Mouse (Mus musculus): ENCODE results near the gene Fan1.
A peak's percentile ranks its signal among the peaks of the same experiment; 100 is the strongest.

Gene Fan1

DNA sequence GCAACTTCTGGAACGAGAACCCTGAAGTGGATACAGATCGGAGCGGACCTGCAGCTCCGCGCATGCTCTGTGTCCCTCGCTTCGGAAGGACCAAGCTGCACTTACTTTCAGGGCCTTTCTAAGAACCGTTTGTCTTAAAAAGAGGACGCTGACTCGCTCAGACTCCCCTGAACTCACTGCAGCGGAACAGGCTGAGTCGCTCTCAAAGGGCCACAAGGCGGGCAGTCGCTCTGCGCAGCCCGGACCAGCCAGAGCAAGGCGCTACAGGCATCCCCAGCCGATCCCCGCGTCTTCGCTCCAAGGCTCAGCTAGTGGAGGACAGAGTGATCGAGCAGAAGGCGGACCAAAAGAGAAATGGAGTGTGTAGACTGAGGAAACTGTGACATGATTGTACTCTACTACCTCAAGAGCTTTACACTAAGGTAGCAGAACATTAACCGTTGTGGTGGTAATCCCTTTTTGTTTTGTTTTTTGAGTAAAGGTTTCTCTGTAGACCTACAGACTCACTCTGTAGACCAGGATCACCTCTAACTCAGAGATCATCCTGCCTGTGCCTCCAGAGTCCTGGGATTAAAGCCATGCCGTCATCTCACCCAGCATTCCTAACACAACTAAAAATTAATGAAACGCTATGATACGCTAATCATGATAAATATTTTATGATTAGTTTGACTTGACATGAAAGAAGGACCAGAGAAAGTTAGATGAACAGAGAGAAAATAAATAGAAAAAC is at the start of gene Fan1:
TSS of gene Fan1 (minus strand) at position 266 of the 733 bp plus-strand sequence.
- ATAC-seq (ENCODE audit: low TSS enrichment), result peak; percentile 97

DNA sequence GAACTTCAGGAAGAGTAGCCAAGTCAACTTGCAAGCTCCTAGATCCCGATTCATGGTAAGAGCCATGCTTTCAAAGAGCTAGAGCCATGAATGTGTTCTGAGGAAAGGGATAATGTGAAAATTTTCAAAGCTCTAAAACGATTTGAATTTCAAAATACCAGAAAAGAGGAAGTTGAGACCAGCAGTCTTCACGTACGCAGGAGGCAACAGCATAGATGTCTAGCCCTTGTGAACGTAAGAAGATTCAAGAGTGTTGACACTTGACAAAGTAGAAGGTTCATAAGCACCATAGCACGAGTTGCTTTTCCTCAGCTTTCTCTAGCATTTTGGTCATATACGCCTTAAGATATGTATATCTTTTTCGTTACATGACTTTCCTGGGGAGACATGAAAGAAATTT is 30.1 kb upstream of the Fan1 start:
- no peak for ATAC-seq (ENCODE audit: low TSS enrichment)

DNA sequence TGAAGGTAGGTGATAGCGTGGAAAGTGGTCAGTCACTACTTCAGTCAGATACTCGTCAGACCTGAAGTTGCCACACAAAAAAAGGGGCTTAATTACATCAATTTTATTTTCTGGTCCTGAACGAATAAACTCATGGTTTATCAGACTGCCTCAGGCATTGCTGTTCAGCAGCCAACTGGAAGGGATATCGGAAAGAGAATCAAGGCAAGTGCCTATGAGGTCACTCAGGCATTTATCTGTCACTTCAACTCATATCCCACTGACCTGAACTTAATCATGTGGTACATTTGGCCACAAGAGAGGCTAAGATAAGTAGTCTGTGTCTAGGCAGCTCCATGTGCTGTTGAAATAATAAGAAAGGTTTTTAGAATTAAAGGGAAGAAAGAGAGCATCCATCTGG is 28.6 kb upstream of the Fan1 start:
- no peak for ATAC-seq (ENCODE audit: low TSS enrichment)

DNA sequence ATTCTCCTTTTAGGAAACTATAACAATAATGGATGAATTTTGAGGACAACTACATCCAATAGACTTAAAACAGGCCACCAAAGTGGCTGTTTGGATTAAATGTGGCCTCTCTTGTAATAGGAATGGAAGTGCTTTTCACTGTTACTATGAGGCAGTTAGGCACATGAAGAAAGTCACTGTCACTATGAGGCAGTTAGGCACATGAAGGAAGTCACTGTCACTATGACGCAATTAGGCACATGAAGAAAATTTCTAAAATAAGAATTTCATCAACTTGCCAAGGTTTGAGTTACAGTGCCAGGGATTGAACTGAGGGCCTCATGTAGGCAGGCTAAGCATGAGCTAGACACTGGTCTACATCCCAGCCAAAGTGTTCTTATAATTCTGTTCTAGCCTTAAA is 26.8 kb upstream of the Fan1 start:
- ATAC-seq (ENCODE audit: low TSS enrichment), result no peak

DNA sequence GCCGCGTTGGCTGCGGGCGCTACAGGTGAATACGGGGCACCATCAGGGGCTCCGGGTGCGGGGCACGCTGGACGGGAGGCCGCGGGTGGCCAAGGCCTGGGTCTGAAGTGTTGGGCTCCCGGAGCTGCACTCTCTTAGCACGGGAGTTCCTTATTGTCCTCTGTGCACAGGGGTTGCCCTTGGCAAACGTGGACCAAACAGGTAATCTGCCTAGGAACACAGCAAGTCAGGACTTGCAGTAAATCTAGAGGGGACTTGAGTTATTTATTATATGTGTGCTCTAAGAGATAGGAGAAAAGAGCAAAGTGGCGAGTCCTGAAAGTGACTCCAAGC is 18.9 kb upstream of the Fan1 start:
- no peak; the same call in 1 of the 2 replicates for ATAC-seq (ENCODE audit: low TSS enrichment)

DNA sequence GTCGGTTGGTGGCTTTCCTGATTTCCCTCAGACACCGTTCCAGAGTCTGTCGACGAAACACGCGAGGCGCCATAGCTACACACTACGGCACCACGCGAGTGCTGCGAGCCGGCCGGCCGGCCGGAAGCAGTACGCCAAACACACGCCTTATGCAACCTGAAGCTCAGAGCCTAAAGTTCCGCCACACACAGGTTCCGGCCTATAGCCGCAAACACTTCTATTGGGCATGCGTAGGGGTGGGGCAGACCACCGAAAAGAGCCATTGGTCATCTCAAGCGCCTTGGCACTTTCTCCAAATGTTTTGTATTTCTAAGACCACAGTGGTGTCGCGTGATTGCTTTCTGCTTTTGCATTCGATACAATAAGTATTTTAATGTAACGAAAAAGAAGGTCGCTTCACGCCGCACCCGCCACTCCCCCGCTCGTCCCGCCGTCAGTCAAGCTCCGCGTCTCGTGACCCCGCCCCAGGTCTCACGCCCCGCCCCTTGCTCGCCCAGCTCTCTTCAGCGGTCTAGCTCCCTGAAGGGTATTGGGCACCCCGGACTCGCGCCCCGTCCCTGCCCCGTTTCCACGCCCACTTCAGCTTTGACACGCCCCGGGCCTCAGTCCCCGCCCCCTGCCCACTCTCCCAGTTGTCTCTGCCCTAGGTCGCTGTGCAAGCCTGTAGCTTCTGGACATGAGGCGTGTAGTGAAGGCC is 18.4 kb upstream of the Fan1 start, which contains the start of the genes Mphosph10 and Mcee:
TSS of gene Mphosph10 (minus strand) at position 147 of the 697 bp plus-strand sequence.
TSS of gene Mcee (plus strand) at position 486 of the 697 bp plus-strand sequence.
- peak; percentile 95 for ATAC-seq (ENCODE audit: low TSS enrichment)

DNA sequence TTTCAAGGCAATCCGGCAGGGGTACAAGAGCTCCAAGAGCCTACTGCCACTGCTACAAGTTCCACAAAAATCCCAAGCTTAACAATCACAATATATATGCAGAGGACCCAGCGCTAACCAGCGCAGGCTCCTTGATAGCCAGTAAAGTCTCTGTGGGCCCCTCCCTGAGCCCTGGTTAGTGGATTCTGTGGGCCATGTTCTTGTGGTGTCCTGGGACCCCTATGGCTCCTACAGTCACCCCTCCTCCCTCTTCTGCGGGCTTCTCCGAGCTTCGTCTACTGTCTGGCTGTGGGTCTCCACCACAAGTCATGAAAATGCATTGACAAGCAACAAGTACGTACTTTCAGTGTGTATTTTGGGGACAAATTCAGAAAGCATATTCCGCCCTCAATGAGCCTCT is 17.6 kb upstream of the Fan1 start:
- no peak for ATAC-seq (ENCODE audit: low TSS enrichment)

DNA sequence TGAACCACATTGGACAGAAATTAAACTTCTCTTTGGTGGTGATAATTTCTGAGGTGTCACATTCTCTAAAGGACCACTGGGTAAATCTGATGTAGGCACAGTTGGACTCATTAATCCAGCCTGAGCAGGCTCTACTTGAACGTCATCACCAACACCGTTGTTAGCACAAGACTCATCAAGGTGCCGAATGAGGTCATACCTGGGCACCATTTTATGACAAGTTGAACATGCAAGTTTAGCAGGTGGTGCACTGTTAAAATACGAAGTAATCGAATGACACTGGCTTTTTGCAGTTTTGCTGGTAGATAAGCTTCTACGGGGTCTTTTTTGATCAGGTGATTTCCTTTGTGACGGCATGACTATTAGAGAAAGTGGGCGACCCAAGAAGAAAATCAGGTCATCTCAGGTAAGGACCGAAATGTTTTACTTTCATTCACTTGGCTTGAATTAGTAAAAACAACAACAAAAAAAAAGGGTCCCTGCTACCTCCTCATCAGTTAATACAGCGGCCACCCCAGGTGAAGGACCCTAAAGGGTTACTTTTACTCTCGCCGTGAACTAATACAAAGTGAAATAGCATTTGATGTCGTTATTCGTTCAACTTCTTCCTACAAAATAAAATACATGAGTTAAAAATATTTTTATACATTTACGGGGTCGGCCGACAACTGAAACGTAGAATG is 607 bp downstream of the Fan1 start:
- ATAC-seq (ENCODE audit: low TSS enrichment), result no peak

DNA sequence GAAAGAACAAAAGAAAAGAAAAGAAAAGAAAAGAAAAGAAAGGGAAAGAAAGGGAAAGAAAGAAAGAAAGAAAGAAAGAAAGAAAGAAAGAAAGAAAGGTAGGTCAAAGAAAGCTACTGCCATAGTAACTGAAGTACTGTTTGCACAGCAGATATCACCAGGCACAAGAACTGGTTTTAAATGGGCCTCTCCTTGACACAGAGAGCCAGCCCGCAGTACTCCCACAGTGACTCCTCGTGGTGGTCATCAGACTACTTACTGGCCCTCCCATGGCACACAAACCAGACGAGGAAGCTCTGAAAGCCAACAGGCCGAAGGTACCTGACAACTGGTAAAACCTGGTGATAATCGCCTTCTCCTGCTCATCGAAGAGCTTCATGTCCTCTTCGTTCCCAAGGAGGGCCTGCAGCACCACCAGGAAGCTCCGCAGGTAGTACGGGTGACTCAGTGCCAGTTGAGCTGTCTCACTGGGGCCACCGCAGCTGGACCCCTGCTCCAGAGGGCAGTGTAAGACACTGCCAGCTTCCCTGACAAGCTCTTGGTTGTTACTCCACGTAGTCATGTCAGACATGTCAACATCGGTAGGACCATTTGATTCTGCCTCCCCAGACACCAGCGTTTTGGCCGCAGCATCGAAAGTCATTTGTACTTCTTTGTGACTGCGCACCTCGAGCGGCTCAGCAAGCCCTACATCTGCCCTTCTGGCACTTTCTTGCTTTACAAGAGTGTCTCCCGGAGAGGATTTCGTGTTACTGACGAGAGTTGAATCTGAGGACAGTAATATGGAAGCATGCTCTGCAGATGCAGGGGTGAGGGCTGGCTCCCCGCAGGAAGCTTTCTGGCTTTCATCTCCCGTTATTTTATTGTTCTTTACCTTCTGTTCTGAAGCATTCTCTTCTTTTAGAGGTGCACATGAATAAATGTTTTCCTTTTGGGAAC is 1.7 kb downstream of the Fan1 start:
- ATAC-seq (ENCODE audit: low TSS enrichment), result no peak

DNA sequence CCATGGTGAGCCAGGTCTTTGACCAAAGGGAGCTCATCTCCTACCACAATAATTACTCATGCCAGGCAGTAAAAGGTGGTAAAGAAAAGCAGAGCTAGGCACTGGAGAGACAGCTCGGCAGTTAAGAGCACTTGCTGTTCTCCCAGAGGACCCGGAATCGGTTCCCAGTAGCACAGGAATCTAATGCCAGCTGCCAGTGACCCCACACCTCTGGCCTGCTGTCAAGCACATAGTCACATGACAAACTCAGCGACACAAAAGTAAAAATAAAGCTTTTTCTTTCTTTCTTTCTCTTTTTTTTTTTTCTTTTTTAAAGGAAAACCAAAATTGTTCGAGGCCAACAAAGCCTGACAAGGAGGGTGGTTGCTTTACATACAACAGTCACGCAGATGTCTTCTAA is 4.1 kb downstream of the Fan1 start:
- ATAC-seq (ENCODE audit: low TSS enrichment), result no peak

DNA sequence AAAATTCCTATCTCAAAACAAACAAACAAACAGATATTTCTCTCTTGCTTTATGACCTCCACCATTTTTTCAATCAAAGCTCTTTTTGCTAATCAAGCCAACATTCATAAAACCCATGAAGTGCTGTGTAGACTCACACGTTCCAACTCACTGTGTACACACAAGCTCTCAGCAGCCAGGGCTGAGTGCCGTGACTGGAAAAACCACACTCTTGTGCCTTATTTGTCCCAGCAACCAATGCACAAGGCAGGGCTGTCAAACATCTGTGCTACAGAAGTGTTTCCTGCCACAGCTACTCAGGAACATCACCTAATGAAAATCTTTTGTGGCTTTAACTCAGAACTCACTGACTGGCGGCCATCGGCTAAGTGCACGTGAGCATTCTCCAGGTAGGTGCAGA is 8.0 kb downstream of the Fan1 start:
- no peak for ATAC-seq (ENCODE audit: low TSS enrichment)

DNA sequence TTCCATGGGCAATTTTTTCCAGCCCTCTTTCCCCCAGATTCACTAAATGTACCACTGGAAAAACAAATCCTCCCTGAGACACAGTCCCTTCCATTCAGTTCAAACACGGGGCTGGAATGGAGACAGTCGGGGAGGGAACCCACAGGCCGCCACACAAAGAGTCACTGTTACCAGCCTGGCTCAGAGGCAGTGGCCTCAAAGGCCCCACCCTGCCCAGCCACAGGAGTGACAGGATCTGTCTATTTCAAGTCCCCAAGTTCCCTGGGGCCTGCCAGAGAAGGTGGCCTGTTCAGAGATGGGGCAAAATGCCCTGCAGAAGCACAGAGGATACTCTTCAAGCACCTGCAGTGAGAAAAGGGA is 13.3 kb downstream of the Fan1 start:
- ATAC-seq (ENCODE audit: low TSS enrichment), result peak; percentile 84

DNA sequence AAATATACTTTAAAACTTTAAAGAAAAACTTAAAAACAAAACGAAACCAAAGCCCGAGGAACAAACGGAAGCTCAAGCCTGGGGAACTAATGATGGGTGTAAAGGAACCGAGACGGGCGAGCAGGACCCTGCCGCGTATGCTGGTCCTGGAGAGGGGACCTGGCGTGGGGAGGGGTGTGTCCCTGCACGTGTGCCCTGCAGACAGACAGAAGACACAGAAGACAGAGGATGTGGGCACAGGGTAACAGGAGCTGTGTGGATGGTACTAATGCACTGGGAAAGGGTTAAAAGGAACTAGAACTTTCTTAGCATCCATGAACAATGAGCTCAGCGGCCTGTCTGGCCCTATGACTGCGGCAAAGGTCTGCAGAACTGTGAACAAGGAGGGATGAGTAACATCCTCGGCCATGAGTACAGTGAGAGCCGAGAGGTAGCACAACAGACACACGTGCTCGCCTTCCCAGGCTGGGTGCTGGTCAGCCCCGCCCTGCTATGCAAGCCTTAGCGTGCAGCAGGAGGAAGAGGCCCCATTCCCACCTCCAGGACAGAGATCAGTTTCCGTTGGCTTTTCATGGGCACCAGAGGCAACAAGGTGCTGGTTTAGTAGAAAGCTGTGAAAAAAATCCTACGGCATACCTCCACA is 13.8 kb downstream of the Fan1 start:
- 0 out of 2 replicates have a peak, but pooled peaks have one; percentile 17 for ATAC-seq (ENCODE audit: low TSS enrichment)

DNA sequence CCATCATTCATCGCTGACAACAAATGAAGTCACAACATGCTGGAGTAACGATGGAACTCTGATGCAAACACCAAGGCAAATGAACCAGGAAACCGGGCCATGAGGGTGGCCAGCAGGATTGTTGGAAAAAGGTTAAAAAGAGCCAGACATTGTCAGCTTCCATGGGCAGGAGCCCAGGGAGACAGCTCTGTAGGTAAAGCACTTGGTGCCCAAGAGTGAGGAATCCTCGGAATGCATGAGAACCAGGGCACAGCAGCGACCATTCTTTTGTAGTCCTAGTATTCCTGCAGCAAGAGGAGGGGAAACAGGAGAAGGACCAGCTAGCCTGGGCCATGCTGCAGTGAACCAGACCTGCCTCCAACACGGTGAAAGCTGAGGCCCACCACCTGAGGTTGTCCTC is 15.2 kb downstream of the Fan1 start:
- ATAC-seq (ENCODE audit: low TSS enrichment), result no peak

DNA sequence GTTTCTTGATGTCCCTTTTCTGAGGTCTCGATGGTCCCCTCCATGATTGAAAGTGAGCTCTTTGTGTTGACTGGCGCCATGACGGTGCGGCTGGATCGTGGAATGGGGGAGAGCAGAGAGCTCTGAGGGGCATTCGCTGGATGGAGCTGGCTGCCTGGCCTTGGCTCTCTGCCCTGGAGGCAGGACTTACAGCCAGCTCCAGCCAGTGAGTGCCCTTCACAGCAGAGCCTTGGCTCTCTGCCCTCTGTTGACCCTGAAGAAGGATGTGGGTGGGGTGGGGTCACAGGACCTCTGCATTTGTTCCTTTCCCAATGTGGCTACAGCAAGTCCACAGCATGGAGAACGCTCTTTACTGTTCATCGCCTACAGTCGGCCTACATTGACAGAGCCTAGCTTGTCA is 16.5 kb downstream of the Fan1 start:
- ATAC-seq (ENCODE audit: low TSS enrichment), result peak; percentile 68

DNA sequence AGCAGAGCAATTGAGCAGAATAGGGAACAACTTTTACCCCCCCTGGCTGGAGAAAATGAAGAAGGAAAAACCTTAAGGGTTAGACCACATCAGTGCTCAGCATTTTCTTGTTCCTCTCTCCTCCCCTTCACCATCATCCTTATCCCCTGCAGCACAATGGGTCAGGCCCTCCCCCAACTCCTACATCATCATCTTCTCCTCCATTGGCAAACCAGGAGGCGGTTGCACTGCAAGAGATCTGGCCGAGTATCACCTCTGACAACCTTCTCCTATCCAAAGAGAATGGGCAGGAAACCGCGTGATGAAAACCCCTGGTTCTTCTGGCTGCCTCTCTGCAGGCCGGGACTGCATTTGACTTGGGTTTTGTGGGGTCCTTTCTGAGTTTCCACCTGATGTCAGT is 17.2 kb downstream of the Fan1 start:
- no peak for ATAC-seq (ENCODE audit: low TSS enrichment)

DNA sequence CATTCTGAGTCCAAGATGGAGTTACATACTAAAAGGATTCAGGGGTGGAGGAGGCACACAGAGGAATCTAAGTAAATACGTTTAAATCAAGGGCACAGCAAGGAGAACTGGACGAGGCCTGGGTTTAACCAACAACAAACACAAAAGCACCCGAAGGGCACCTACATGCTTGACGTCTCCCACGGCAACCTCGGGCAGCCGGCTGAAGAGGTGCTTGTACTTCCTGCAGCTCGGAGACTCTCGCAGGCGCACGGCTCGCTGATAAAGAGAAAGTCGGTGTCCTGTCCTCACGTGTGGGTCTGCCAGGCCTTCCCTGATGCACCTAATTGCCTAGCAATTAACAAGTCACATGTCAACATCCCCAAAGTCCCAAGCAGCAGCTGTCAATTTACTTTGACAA is 19.7 kb downstream of the Fan1 start:
- no peak for ATAC-seq (ENCODE audit: low TSS enrichment)

DNA sequence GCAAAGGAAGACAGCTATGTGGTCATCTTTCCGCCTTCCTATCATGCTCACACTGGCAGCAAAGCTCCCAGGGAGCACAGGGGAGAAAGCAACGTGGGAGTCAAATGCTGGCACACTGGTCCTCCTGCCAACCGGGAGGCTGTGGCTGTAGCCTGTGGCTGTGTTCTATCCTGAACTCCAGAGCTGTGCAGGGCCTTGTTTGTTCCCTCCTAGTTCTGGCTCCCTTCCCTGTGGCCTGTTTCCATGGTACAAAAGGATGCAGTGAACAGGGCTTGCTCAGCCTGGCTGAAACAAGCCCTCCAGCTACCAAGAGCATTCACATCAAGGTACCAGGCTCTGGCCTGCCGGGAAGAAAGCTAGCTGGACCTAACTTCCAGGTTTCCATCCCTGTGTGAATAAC is 22.8 kb downstream of the Fan1 start:
- peak; percentile 66 for ATAC-seq (ENCODE audit: low TSS enrichment)

DNA sequence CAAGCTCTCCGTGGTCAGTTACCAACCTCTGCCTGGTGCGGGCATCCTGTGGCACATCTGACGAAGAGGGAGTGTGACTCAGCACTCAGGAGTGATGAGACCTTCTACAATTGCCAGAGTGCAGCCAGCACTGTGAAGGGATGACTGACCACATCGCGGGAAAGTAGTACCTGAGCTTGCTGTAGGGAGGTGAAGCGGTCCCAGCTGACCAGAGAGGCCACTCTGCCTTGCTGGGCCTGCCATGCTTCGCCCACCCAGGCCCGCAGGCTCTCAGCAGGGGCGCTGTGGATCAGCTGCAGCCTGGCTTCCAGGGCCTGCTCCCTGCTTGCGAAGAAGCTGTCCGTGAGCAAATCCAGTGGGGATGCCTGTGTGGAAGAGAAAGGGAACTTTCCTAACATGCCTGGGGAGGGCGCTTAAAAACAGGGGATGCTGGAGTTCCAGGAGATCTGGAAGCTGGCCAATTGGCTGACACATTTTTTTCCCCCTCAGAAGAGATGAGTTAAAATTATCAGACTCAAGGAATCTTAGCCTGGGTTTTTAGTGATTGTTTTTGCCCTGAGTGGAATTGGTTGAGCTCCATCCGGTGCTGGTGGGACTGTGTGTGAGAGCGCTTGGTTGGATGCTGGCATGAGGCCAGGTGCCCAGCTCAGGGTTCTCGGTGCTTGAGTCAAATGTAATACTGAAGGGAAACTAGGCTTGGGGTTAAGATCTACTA is 24.6 kb downstream of the Fan1 start:
- ATAC-seq (ENCODE audit: low TSS enrichment), result peak; percentile 70

DNA sequence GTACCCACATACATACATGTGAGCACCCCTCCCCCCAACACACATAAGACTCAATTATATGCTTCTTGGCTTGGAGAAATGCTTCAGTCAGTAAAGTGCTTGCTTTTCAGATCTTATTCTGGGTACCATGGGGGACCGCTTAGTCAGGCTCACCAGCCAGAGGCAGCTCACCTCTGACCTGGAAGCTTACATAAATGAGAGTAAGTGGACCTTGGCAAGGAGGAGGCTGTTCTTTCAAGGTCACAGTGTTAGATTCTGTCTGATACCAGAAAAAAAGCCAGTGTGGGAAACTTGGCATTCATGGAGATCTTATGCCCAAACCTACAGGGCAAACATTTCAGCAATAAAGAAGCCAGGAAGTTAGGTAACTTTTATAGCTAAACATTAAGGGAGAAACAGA is 26.1 kb downstream of the Fan1 start:
- ATAC-seq (ENCODE audit: low TSS enrichment), result no peak

DNA sequence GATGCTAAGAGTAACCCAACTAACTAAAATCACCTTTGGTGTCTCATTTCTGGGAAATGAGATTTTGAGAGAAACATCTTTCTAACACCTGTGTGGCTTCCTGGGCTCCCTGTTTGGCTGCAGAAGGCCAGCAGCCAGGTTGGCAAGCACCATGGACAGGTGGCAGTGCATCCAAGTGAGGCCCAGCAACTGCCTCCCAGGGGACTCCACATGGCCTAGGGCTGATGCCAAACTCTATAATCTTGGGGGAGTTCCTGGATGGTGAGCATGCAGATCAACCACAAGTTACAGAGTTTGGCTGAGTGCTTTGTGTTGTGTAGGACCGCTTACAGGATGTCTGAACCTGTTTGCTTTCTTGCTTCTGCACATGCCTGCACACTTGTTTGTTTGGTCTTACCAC is 41.2 kb downstream of the Fan1 start:
- ATAC-seq (ENCODE audit: low TSS enrichment), result no peak
